Mouse (Mus musculus): ENCODE results near the gene Lrriq4. TPM values are rescaled to one million over a fixed set of nuclear protein-coding genes. Genes with fewer than 3 reads are reported as not detected.
"Not testable (repeated sequence)": the region's sequence is repeated elsewhere in the genome, so short reads cannot be mapped to it uniquely, and the experiment has no call there.

The Lrriq4 gene
- total RNA-seq, 2 experiments from 2014 or later: not detected

DNA sequence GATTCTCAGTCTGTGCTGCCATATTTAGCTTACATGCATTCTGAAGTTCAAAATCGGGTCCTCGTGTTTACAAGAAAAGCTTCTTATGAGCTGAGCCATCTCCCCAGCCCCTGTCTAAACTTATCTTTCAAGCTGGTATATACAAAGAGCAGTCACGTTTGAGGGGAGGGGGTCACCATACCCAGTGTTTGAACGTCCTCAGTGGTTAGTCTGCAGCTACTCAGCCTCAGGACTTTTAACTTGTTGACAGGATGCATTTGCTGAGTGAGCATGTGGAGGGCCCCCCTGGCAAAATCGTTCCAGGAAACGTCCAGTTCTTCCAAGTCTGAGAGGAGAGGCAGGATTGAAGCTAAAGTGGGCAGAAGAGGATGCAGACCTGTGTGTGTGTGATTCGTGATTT lies 46.7 kb downstream of the Lrriq4 start:
- no peak for DNase-seq (ENCODE audit: extremely low spot score in 1 of 2, low spot score in 2 of 2)
- Histone ChIP-seq H3K27ac (no peak overlapping the region), H3K4me3 (no peak overlapping the region)
- intact Hi-C loops (cut with DNase I): loop anchor here (10.0 kb wide), 1 partner anchor 444 kb away; no protein-coding TSS in a partner anchor
- no peak for TF ChIP-seq CTCF (IDR thresholded peaks at IDR 0.05)

DNA sequence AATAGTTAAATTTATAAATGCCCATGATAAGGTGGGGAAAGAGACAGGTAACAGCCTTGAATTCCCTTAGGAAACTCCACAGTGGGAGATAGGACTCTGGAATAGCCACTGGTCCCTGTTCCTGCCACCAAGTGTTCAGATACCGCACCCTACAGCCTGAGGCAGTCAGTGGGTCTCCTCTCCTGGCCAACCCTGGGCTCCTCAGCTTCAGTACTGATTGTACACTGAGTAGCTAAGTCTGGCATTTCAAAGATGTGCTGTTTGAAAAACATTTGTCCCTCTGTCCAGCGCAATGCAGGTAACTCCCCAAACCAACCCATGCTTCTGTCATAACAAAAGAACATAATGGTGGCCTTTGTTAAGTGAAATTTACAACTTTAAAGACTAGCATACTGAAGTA lies 51.4 kb downstream of the Lrriq4 start:
- DNase-seq (ENCODE audit: extremely low spot score in 1 of 2, low spot score in 2 of 2): no peak
- intact Hi-C loops (cut with DNase I): loop anchor here (5.0 to 10.0 kb wide), 2 partner anchors 97 to 439 kb away; partner anchors contain the start of gene Sec62
- Histone ChIP-seq H3K4me3 (no peak overlapping the region), H3K27ac (no peak overlapping the region)
- no peak for TF ChIP-seq CTCF (IDR thresholded peaks at IDR 0.05)

DNA sequence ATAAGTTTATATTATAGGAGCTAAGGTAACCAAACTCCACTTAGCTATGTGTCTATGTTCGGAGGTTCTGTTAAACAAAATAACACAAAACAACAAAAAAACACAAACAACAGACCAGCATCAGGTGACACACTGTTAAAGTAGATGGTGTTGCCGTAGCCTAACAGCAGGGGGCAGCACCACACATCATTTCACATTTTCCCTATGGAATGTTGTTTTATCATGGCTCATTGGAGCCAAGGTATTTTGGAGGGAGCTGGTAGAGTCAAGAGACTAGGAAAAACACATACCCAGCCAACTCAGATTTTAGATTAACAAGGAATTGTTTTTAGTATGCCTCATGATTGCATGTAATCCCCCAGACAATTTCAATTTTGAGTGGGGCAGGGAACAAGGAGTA lies 52.0 kb downstream of the Lrriq4 start:
- Histone ChIP-seq H3K27ac (no peak overlapping the region), H3K4me3 (no peak overlapping the region)
- DNase-seq (ENCODE audit: extremely low spot score in 1 of 2, low spot score in 2 of 2): peak; percentile 42 to 61
- TF ChIP-seq CTCF (IDR thresholded peaks at IDR 0.05): peak; percentile 89
- intact Hi-C loops (cut with DNase I): loop anchor here (5.0 to 10.0 kb wide), 2 partner anchors 96 to 438 kb away; partner anchors contain the start of gene Sec62

DNA sequence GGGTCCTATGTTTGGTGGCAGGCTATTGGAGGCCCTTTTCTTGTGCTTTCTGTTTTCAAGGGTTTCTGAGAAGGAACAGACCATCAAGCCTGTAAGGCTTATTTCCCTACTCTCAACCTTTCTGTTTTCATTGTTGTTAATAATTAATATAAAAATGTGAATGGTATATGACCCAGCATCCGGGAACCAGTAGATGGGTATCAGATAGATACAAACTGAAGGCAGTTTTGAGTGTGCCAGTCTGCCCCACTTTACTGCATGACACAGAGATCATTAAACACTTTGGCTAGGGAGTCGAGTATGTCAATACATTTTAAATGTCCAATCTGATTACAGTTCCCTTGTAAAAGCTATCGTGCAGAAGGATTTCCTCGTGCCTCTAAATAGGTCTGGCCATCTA lies 53.6 kb downstream of the Lrriq4 start:
- Histone ChIP-seq H3K4me3 (no peak overlapping the region), H3K27ac (no peak overlapping the region)
- TF ChIP-seq CTCF (IDR thresholded peaks at IDR 0.05): no peak
- intact Hi-C loops (cut with DNase I): loop anchor here (5.0 to 10.0 kb wide), 2 partner anchors 94 to 437 kb away; partner anchors contain the start of gene Sec62
- DNase-seq (ENCODE audit: extremely low spot score in 1 of 2, low spot score in 2 of 2): no peak

DNA sequence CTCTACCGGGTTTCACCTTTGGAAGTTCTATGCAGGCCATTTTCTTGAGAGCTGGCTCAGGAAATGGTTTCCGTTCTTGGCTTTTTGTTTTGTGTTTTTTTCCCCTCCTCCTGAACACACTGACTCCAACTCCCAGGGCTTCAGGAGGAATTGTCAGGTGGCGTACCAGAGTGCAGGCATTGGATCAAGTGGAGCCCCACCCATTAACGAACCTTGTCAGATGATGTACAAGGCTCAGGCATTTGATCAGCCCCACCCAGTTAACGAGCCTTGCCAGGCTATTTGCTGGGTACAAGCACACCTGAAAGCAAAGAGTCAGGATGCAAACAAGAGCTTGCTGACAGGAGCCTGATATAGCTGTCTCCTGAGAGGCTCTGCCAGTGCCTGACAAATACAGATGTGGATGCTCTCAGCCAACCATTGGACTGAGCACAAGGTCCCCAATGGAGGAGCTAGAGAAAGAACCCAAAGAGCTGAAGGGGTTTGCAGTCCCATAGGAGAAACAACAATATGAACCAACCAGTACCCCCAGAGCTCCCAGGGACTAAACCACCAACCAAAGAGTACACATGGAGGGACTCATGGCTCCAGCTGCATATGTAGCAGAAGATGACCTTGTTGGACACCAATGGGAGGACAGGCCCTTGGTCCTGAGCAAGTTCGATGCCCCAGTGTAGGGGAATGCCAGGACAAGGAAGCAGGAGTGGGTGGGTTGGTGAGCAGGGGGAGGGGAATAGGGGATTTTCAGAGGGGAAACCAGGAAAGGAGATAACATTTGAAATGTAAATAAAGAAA lies 55.6 kb downstream of the Lrriq4 start, which contains the start of gene Lrrc31:
Lrrc31 (minus strand) TSS at position 133 of the 795 bp plus-strand sequence.
- not testable (repeated sequence) for H3K4me3 ChIP-seq; H3K27ac ChIP-seq; DNase-seq (ENCODE audit: extremely low spot score in 1 of 2, low spot score in 2 of 2)
- intact Hi-C loops (cut with DNase I): loop anchor here (5.0 to 10.0 kb wide), 2 partner anchors 92 to 435 kb away; partner anchors contain the start of gene Sec62

DNA sequence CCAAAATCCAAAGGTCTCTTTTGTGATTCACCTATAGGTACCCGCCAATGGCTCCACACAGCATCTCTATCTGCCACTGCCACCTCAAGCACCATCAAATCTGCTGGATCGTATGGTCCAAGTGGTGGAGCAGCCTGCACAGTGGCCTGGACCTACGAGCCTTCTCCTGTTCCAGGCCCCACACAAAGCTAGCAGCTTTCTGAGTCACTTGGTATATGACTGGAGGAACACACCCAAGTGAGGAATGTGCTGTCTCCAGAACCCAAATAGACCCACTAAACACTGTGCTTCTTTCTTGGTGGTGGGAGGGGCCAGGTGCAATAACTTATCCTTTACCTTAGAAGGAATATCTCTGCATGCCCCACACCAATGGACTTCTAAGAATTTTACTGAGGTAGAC lies 61.7 kb downstream of the Lrriq4 start:
- Histone ChIP-seq H3K27ac (no peak overlapping the region), H3K4me3 (no peak overlapping the region)
- intact Hi-C loops (cut with DNase I): no loop called here
- TF ChIP-seq CTCF (IDR thresholded peaks at IDR 0.05): no peak
- no peak for DNase-seq (ENCODE audit: extremely low spot score in 1 of 2, low spot score in 2 of 2)

DNA sequence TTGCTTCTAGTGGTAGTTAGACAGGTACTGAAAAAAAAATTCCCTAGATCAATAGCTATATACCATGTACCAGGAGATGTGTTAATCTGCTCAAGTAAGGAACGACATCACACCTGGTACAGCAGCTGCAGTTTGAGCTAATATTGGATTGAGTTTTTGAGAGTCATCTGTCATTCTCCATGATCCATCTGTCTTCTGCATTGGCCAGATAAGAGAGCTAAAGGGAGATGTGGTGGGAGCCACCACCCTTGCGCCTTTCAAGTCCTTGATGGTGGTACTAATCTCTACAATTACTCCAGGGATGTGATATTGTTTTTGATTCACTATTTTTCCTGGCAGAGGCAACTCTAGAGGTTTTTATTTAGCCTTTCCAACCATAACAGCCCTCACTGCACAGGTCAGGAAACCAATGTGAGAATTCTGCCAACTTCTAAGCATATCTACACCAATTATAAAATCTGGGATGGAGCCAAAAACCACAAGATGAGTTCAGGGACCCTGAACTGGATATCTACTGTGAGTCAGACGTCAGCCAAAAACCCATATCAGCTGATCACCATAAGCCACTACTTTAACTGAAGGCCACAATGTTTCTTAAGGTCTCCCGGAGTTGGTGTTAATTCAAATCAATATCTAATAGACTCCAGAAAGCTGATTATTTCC lies 62.4 kb downstream of the Lrriq4 start:
- Histone ChIP-seq H3K27ac (no peak overlapping the region), H3K4me3 (no peak overlapping the region)
- intact Hi-C loops (cut with DNase I): no loop called here
- DNase-seq (ENCODE audit: extremely low spot score in 1 of 2, low spot score in 2 of 2): no peak
- TF ChIP-seq CTCF (IDR thresholded peaks at IDR 0.05): no peak

DNA sequence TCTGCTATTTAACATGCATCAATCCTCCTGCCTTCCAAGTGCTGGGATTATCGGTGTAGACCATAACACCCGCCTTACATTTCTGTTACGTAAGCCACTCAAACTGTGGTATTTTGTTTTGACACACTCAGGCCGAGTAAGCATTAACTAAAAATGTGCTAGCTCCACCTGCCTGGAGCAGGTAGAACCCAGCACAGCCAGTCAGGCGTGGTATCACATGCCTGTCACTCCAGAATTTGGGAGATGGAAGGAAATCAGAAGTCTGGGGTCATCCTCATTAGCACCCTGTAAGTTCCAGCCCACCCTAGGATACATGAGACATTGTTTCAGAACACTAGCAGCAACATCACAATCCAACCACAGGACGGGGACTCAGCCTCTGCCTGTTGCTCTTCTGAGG lies 65.9 kb downstream of the Lrriq4 start:
- intact Hi-C loops (cut with DNase I): no loop called here
- no peak for DNase-seq (ENCODE audit: extremely low spot score in 1 of 2, low spot score in 2 of 2)
- Histone ChIP-seq H3K27ac (no peak overlapping the region), H3K4me3 (no peak overlapping the region)
- TF ChIP-seq CTCF (IDR thresholded peaks at IDR 0.05): no peak

DNA sequence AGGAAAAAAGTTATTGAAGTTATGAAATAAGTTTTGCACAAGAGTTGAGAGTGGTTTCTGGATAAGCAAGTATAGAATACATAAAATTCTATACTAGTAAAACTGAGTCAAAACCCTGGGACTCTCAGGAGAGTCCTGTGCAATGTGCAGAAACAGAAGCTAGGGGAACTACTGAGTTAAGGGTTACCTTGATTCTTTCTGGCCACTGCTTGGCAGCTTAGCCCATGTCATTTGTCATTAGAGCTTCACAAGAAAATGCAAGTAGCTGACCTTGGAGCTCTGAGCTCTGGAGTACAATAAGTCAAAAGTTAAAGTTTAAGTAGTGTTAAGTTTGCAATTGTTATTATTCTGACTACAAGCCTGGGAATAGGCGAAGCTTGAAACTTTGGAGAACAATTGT lies 69.0 kb downstream of the Lrriq4 start:
- TF ChIP-seq CTCF (IDR thresholded peaks at IDR 0.05): no peak
- intact Hi-C loops (cut with DNase I): no loop called here
- no peak for DNase-seq (ENCODE audit: extremely low spot score in 1 of 2, low spot score in 2 of 2)
- Histone ChIP-seq H3K27ac (no peak overlapping the region), H3K4me3 (no peak overlapping the region)

DNA sequence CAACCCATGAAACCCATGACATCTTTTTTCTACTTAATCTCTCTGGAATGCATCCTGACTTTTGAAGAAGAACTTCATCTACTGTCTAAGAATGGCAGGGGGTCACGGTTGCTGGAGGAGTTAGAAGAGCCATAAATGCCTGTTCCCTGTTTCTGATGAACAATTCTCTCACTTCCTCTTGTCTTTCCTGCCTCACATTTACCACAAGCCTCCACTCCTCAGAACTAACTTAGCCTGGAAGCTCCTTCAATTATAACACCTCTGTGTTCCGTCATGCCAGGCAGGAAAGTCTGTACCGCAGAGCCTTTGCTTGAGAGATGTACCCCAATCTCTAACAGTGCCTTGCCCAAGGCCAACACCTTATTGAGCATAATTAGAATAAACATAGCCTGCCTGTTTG lies 74.3 kb downstream of the Lrriq4 start:
- no peak for TF ChIP-seq CTCF (IDR thresholded peaks at IDR 0.05)
- Histone ChIP-seq H3K4me3 (no peak overlapping the region), H3K27ac (no peak overlapping the region)
- intact Hi-C loops (cut with DNase I): no loop called here
- DNase-seq (ENCODE audit: extremely low spot score in 1 of 2, low spot score in 2 of 2): no peak

Other genes starting within 250 kb of the Lrriq4 start
- gene Mecom, start 96.5 kb upstream of the Lrriq4 start, total RNA-seq (2021): 1 to 10 TPM; 2.1 to 4.1 TPM
- gene Actrt3, start 44.6 kb upstream of the Lrriq4 start, total RNA-seq (2021): 1 to 10 TPM; 1.0 to 1.3 TPM
- 10 to 100 TPM; 15.2 to 16.6 TPM for gene Mynn, start 42.4 kb upstream of the Lrriq4 start, total RNA-seq (2021)
- gene Lrrc34, start 3.4 kb downstream of the Lrriq4 start, total RNA-seq (2021): not detected
- gene Lrrc31, start 55.3 kb downstream of the Lrriq4 start, total RNA-seq (2021): not detected
- not detected for gene Samd7, start 101.8 kb downstream of the Lrriq4 start, total RNA-seq (2021)
- 100 to 1,000 TPM; 102 to 110 TPM for gene Sec62, start 148.4 kb downstream of the Lrriq4 start, total RNA-seq (2021)
- gene Gpr160, start 211.4 kb downstream of the Lrriq4 start, total RNA-seq (2021): 1 to 10 TPM; 1.5 to 1.7 TPM